Mouse (Mus musculus) limb, embryonic 15.5 days (tissue): ENCODE measurements around the gene Mroh8. TPM values are rescaled to one million over a fixed set of nuclear protein-coding genes. Genes with fewer than 3 reads are reported as not detected.

Experiments used
- ATAC-seq: fragments of 200-750 bp; cut with Nextera tagmentation; 2 replicates; pipeline ENCODE4 v1.8.0; 2017; ENCODE audit warnings: low read depth, moderate TSS enrichment; ENCODE audit not compliant: insufficient number of reproducible peaks, low FRiP score, low TSS enrichment
- H3K27ac ChIP-seq: fragments of 300-500 bp; sonication (generic); 2 replicates; pipeline ENCODE4 v1.5.1; 2015; ENCODE audit warnings: moderate library complexity, mild to moderate bottlenecking, inconsistent platforms
- H3K27me3 ChIP-seq: fragments of 300-500 bp; sonication (generic); 2 replicates; pipeline ENCODE4 v1.6.1; 2015; ENCODE audit warnings: inconsistent platforms
- H3K36me3 ChIP-seq: fragments of 300-500 bp; sonication (generic); 2 replicates; pipeline ENCODE4 v1.6.1; 2015; ENCODE audit warnings: inconsistent platforms
- H3K4me1 ChIP-seq: fragments of 300-500 bp; sonication (generic); 2 replicates; pipeline ENCODE4 v1.6.1; 2015; ENCODE audit warnings: inconsistent platforms
- H3K4me2 ChIP-seq: fragments of 300-500 bp; sonication (generic); 2 replicates; pipeline ENCODE4 v1.6.1; 2015; ENCODE audit warnings: mild to moderate bottlenecking, inconsistent platforms
- H3K4me3 ChIP-seq: fragments of 300-500 bp; sonication (generic); 2 replicates; pipeline ENCODE4 v1.5.1; 2015; ENCODE audit warnings: mild to moderate bottlenecking, inconsistent platforms
- H3K9ac ChIP-seq: fragments of 300-500 bp; sonication (generic); 2 replicates; pipeline ENCODE4 v1.6.1; 2015; ENCODE audit warnings: inconsistent platforms
- H3K9me3 ChIP-seq: fragments of 300-500 bp; sonication (generic); 2 replicates; pipeline ENCODE4 v1.6.1; 2016; ENCODE audit warnings: inconsistent platforms
- whole genome bisulfite sequencing: fragments of 180-500 bp; shearing (Covaris S2); methylation state at CpG from one replicate; pipeline ENCODE4 v1.1.7; 2015; 5-methylcytosine and 5-hydroxymethylcytosine counted together
- polyA plus RNA-seq: library from polyadenylated mRNA; unstranded; fragments of >200 nt; fragmentation: Nextera tagmentation; extraction: Ambion mirVana; gene quantifications from 2 replicates; pipeline ENCODE4 v1.2.1, GENCODE M21; 2015

Gene Mroh8
- polyA plus RNA-seq, result 0.36 and 1.0 TPM in 2 replicates

DNA sequence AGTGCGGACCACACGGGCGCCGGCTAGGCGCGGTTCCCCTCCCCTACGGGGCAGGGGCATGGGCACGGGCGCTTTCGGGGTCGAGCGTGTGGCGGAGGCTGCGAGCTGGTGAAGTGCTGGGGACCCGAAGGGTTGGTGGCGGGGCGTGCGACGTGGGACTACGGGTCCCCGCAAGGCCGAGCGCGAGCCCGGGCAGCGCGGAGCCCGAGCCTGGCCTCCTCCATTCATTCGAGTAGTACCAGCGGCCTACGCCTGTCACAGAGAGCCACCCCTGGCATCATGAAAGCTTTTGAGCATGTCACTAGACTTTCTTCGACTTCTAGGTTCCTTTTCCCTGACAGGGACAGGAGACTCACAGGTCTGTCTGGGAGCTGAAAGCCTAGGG is at the start of gene Mroh8:
TSS of gene Mroh8 (minus strand) at position 134 of the 385 bp plus-strand sequence.
- peak; percentile 52 for ATAC-seq
- 0% methylated on average over 32 of the region's 32 CpGs for WGBS
- Histone ChIP-seq H3K4me2 (peak within 1 kb of the TSS; percentile 64), H3K9me3 (no peaks in the 10 kb centered on the region), H3K27ac (peak within 1 kb of the TSS; percentile 97), H3K27me3 (no peaks in the 10 kb centered on the region), H3K4me3 (peak within 1 kb of the TSS; percentile 100), H3K4me1 (peaks cover 19% of the 10 kb centered on the region), H3K9ac (peak within 1 kb of the TSS; percentile 91), H3K36me3 (peaks cover 17% of the 10 kb centered on the region)

DNA sequence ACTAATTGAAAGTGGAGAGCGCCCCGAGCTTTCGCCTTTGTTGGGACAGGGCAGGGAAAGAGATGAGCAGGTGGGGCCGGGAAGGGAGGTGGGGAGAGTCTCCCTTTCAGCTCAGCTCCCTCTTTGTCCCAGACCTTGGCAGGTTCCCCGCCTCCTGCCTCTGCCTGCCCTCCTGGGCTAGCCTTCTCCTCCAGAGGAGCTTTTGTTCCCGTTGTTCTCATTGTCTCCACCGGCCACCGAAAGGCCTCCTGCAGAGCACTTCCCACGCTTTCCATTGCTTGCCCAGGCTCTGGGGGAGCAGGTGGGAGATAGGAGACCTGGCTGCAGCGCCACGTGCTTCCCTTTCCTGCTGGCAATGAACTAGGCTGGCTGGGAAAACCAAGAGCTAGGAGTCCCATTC is 49.2 kb upstream of the Mroh8 start:
- peaks cover 42% of the 10 kb centered on the region for H3K36me3 ChIP-seq
- H3K9ac ChIP-seq, result no peak overlapping the region
- H3K4me1 ChIP-seq, result peaks cover 6% of the 10 kb centered on the region; the same call in 1 of the 2 replicates
- H3K27ac ChIP-seq, result no peak overlapping the region
- no peaks in the 10 kb centered on the region for H3K9me3 ChIP-seq
- H3K4me2 ChIP-seq, result no peak overlapping the region
- WGBS, result 43% methylated on average over 11 of the region's 11 CpGs
- H3K27me3 ChIP-seq, result no peaks in the 10 kb centered on the region
- no peak overlapping the region for H3K4me3 ChIP-seq
- ATAC-seq, result no peak

DNA sequence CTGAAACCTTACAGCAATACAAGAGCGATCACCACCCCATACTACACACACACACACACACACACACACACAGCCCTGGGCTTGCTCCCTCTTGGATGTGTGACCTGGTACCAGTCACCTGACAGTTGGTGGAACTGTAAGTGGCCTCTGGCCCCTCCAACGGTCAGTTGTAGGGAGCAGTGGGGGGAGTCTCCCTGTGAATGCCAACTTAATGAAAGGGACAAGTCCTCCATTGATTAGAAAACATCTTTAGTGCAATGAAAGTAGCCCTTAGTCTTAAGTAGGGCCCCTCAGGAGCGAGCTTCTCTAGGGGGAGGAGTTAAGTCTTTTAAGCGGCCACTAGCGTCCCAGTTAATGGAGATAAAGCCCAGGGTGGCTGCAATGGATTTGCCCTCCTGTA is 48.8 kb upstream of the Mroh8 start:
- ATAC-seq, result no peak
- H3K27me3 ChIP-seq, result no peaks in the 10 kb centered on the region
- H3K27ac ChIP-seq, result no peak overlapping the region
- no peak overlapping the region for H3K4me3 ChIP-seq
- no peak overlapping the region for H3K4me2 ChIP-seq
- no peak overlapping the region for H3K9ac ChIP-seq
- 53% methylated on average over 5 of the region's 5 CpGs for WGBS
- H3K4me1 ChIP-seq, result peaks cover 6% of the 10 kb centered on the region; the same call in 1 of the 2 replicates
- H3K9me3 ChIP-seq, result no peaks in the 10 kb centered on the region
- H3K36me3 ChIP-seq, result peaks cover 47% of the 10 kb centered on the region

DNA sequence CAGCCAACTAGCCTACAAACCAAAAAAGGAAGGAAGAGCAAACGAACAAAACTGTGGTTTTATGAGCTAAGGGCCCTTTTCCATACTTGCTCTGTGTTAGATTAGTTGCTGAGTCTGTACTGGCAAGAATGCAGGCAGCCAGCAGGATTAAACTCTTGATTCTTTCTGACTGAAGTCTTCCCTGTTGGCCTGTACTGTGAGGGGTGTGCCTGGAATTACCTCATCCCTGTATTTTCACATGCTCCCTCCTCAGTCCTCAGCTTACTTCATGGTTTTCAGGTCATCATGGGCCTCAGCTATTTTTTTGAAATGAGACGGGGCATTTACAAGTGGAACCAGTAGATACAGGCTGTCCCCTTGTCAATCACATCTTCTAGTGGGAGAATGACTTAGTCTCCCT is 45.9 kb upstream of the Mroh8 start:
- no peaks in the 10 kb centered on the region for H3K9me3 ChIP-seq
- H3K36me3 ChIP-seq, result peaks cover 72% of the 10 kb centered on the region
- H3K4me3 ChIP-seq, result no peak overlapping the region
- WGBS, result 55% methylated on average over 2 of the region's 2 CpGs
- H3K27me3 ChIP-seq, result no peaks in the 10 kb centered on the region
- H3K4me1 ChIP-seq, result peaks cover 5% of the 10 kb centered on the region; the same call in 1 of the 2 replicates
- H3K4me2 ChIP-seq, result no peak overlapping the region
- no peak overlapping the region for H3K9ac ChIP-seq
- peak overlapping the region; percentile 52; the same call in 1 of the 2 replicates for H3K27ac ChIP-seq
- ATAC-seq, result peak; percentile 30; the same call in 1 of the 2 replicates

DNA sequence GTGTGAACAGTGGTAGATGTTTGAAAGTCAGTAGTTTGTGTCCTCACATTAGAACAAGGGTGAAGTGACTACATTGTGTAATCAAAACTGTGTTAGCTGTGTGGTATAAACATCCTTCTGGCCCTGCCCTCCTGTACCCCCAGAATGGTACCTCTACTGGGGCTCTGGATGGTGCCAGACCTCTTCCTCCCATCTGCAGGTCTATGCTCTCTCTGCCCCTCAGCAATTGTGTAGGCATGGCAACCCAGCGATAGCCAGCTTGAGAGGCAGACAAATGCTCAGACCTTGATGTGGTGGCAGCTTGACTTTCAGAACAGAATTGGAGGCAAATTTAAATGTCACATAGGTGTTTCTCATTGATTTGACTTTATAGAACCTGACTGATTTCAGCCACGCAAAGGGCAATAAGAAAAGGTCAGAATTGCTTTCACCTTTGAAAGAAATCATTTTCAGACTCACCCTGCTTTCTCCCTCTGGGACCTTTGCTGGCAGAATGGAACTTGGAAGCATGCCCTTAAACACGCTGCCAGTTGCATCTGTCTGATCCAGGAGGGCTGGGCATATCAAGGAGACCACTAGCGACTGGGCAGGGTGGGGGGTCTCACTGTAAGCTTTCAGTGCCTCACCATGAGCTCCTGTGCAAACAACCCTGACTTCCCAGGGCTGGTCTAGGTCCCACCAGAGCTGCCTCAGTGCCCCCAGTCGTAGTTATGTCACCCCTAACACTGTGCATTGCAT is 42.8 kb upstream of the Mroh8 start:
- H3K27me3 ChIP-seq, result no peaks in the 10 kb centered on the region
- no peak overlapping the region for H3K27ac ChIP-seq
- H3K4me3 ChIP-seq, result no peak overlapping the region
- ATAC-seq, result no peak
- 81% methylated on average over 5 of the region's 5 CpGs for WGBS
- peaks cover 84% of the 10 kb centered on the region for H3K36me3 ChIP-seq
- H3K4me1 ChIP-seq, result peaks cover 3% of the 10 kb centered on the region; the same call in 1 of the 2 replicates
- H3K4me2 ChIP-seq, result no peak overlapping the region
- no peaks in the 10 kb centered on the region for H3K9me3 ChIP-seq
- no peak overlapping the region for H3K9ac ChIP-seq

DNA sequence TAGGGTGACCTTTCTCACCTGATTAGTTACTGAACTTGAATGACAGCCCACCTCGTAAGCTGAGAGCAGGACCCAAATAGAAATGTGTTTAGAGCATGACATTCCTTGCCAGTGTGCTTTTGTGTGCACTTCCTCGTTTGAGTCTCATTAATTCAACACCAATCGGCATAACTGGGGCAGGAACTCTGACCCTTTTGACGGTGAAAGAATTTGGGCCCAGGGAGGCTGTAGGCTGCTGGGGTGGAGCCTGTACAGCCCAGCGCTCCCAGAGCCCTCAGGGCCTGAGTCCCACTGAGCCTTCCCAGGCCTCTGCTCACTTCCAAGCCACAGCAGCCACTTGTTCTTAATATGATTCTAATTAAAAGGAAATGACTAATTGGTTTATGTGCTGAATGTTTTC is 41.5 kb upstream of the Mroh8 start:
- WGBS, result 40% methylated on average over 5 of the region's 5 CpGs
- Histone ChIP-seq H3K9me3 (no peaks in the 10 kb centered on the region), H3K4me3 (no peak overlapping the region), H3K4me1 (peaks cover 10% of the 10 kb centered on the region), H3K4me2 (no peak overlapping the region), H3K27me3 (no peaks in the 10 kb centered on the region), H3K36me3 (peaks cover 84% of the 10 kb centered on the region), H3K27ac (no peak overlapping the region), H3K9ac (no peak overlapping the region)
- no peak for ATAC-seq

DNA sequence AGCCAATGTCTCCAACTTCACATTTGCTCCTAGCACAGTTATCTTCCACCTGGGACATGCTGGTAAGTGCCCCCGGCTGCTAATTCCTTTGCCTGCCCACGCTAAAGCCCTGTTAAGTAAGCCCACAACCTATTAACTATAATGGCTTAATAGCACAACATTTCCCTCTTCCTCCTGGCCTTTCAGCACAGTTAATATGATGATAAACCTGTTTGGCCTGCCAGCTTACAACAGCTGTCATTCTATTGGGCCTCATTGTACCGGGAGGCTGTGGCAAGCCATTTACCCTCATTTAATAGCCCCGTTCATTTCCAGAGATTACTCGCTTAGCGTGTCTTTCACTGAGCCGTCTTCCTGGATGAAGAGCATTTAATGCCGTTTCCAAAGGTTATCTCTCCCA is 40.8 kb upstream of the Mroh8 start:
- 50% methylated on average over 8 of the region's 8 CpGs for WGBS
- ATAC-seq, result no peak
- H3K9ac ChIP-seq, result no peak overlapping the region
- no peak overlapping the region for H3K4me2 ChIP-seq
- H3K4me1 ChIP-seq, result peaks cover 10% of the 10 kb centered on the region
- no peaks in the 10 kb centered on the region for H3K9me3 ChIP-seq
- H3K27me3 ChIP-seq, result no peaks in the 10 kb centered on the region
- no peak overlapping the region for H3K27ac ChIP-seq
- no peak overlapping the region for H3K4me3 ChIP-seq
- peaks cover 84% of the 10 kb centered on the region for H3K36me3 ChIP-seq

DNA sequence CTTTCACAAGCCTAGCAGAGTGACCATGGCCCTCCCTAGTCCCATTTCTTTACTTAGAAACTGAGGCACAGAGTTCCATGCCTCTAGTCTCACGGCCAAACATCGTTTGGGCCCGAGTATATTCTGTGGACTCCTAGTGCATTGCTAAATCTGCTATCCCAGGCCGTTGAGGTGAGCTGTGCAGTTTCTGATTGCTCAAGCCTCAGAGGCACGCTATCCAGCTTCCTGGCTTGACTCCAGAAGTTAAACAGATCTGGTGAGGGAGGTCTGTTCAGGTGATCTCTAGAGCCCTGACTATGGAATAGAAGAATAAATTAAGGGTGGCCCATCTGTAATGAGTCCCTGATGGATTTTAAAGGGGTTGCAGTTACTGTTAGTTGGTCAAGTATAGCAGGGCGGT is 37.9 kb upstream of the Mroh8 start:
- WGBS, result 81% methylated on average over 6 of the region's 6 CpGs
- Histone ChIP-seq H3K27me3 (no peaks in the 10 kb centered on the region), H3K4me3 (no peak overlapping the region), H3K4me2 (no peak overlapping the region), H3K36me3 (peaks cover 85% of the 10 kb centered on the region), H3K4me1 (peaks cover 10% of the 10 kb centered on the region), H3K27ac (no peak overlapping the region), H3K9me3 (no peaks in the 10 kb centered on the region), H3K9ac (no peak overlapping the region)
- no peak for ATAC-seq

DNA sequence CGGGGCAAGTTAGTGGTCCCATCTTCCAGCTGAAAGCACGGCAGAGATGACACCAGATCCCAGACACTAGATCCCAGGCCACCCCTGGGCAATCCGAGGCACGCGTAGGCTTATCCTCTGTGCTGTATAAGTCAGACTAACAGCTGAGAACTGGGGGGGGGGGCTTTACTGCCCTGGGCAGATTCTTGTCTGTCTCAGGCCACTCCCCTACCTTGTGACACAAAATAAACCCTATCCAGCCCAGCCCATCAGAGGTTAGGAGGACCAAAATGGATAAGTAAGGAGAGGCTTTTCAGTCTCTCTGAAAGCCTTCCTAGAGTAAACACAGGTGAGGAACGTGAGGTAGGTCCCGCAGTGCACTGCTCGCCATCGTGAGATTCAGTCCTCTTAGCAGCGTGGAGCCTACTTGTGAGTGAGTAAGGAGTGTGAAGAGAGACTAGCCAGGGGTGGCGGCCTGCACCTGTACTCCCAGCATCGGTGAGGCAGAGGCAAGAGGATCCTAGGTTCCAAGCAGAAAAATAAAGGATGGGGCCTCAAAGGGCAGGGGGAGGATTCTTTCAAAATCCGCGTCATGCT is 37.1 kb upstream of the Mroh8 start:
- 81% methylated on average over 14 of the region's 14 CpGs for WGBS
- Histone ChIP-seq H3K27me3 (no peaks in the 10 kb centered on the region), H3K4me1 (peaks cover 10% of the 10 kb centered on the region), H3K4me2 (no peak overlapping the region), H3K36me3 (peaks cover 84% of the 10 kb centered on the region), H3K9me3 (no peaks in the 10 kb centered on the region), H3K27ac (no peak overlapping the region), H3K9ac (no peak overlapping the region), H3K4me3 (no peak overlapping the region)
- no peak for ATAC-seq

DNA sequence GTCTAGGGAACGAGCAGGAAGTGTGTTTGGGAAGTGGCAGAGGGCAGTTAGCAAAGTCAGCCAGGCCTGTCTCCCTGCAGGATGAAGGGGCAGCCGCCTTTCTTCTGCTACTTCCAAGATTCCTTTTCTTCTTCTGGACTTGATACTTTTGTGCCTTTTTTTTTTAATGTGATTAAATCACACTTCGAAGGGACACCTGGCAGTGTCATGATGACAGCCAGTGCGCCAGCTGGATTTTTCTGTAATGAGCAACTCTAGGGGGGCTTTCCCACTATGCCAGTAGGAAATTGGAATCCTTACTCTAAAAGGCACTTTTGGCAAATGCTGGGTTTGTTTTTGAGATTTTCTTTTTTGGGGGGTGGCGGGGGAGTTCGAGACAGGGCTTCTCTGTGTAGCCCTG is 36.1 kb upstream of the Mroh8 start:
- ATAC-seq, result no peak
- Histone ChIP-seq H3K9ac (no peak overlapping the region), H3K9me3 (no peaks in the 10 kb centered on the region), H3K27ac (no peak overlapping the region), H3K4me1 (peaks cover 7% of the 10 kb centered on the region), H3K4me3 (no peak overlapping the region), H3K27me3 (no peaks in the 10 kb centered on the region), H3K36me3 (peaks cover 87% of the 10 kb centered on the region), H3K4me2 (no peak overlapping the region)
- 85% methylated on average over 6 of the region's 6 CpGs for WGBS

DNA sequence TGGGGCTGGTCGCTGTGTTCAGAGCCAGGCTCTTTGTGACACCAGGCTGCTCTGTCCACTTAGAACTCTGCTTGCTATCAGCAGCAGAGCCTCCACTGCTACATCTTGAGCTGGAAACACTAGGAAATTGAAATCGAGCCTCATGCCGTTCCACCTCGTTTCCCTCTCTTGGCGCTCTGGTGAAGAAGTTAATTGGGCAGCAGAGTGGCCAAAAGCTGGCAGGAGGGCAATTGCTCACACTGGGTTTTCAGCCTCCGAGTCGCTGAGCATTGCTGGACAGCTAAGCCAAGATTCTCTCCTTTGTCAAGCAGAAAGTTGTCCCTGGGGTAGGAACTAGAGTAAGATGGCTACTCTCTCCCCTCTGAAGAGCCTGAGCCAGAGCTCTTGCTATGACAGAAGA is 35.0 kb upstream of the Mroh8 start:
- H3K9ac ChIP-seq, result no peak overlapping the region
- H3K27me3 ChIP-seq, result no peaks in the 10 kb centered on the region
- H3K27ac ChIP-seq, result no peak overlapping the region
- no peak overlapping the region for H3K4me3 ChIP-seq
- 71% methylated on average over 7 of the region's 7 CpGs for WGBS
- no peak for ATAC-seq
- H3K9me3 ChIP-seq, result no peaks in the 10 kb centered on the region
- peaks cover 7% of the 10 kb centered on the region for H3K4me1 ChIP-seq
- peaks cover 91% of the 10 kb centered on the region for H3K36me3 ChIP-seq
- no peak overlapping the region for H3K4me2 ChIP-seq

DNA sequence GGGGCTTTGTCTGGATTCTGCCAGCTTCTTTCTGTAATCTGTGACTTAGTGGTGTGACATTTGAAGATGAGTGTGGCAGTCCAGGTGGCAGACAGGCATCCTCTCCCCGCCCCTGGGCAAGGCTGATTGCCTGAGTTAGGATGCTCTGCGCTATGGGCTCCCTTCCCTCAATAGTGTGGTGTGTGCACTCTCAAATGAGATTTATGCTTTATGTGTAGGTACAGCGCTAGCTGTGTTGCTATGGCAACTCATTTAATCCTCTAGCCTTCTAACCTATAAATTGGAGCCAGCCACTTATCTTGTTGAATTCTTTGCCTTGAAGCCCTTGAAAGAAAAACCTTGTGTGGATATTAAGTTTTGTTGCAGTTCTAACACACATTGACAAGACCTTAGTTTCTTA is 34.4 kb upstream of the Mroh8 start:
- no peaks in the 10 kb centered on the region for H3K27me3 ChIP-seq
- no peak overlapping the region for H3K9ac ChIP-seq
- peaks cover 95% of the 10 kb centered on the region for H3K36me3 ChIP-seq
- H3K4me3 ChIP-seq, result no peak overlapping the region
- no peak for ATAC-seq
- WGBS, result 79% methylated on average over 3 of the region's 3 CpGs
- no peak overlapping the region for H3K4me2 ChIP-seq
- H3K4me1 ChIP-seq, result peaks cover 7% of the 10 kb centered on the region
- H3K9me3 ChIP-seq, result no peaks in the 10 kb centered on the region
- H3K27ac ChIP-seq, result no peak overlapping the region
